14 mouse cellular contexts compared by ENCODE assay signal in genomic region chrX:21651508-21652297, GRCm38 (mm10).
DNase-seq lines count a peak whose midpoint lies in the region; ATAC-seq and TF ChIP-seq lines count a peak whose summit lies in the region.
"Had no signal": no experiment of that assay in that cellular context is flagged by ENCODE, and none has a peak within 500 bp of the region (broad histone marks: within the 10 kb centered on the region; RNA-seq: fewer than 3 reads in every experiment).

No protein-coding gene starts in this region.

- no peak for TF ChIP-seq CTCF in midbrain, postnatal 0 days (IDR thresholded peaks at IDR 0.05)

- 62% methylated on average over 7 of the region's 7 CpGs for WGBS in kidney, embryonic 14.5 days
- WGBS in embryonic facial prominence, embryonic 15.5 days, result 64% methylated on average over 7 of the region's 7 CpGs
- 90% methylated on average over 7 of the region's 7 CpGs for WGBS in forebrain, embryonic 11.5 days
- WGBS in midbrain, postnatal 0 days, result 86% methylated on average over 7 of the region's 7 CpGs

- no peaks in the 10 kb centered on the region for H3K27me3 ChIP-seq in kidney, embryonic 14.5 days (ENCODE audit: control insufficient read depth, insufficient read depth, low read length)
- no peaks in the 10 kb centered on the region for H3K27me3 ChIP-seq in embryonic facial prominence, embryonic 15.5 days
- no peaks in the 10 kb centered on the region for H3K27me3 ChIP-seq in forebrain, embryonic 11.5 days (ENCODE audit: control insufficient read depth, insufficient read depth, low read length)
- no peaks in the 10 kb centered on the region for H3K27me3 ChIP-seq in midbrain, postnatal 0 days (ENCODE audit: insufficient read depth, low read length)
- H3K27me3 ChIP-seq: forebrain, embryonic 15.5 days; liver, embryonic 15.5 days; megakaryocyte, embryonic 14.5 days had no signal

- H3K4me1 ChIP-seq in kidney, embryonic 14.5 days (ENCODE audit: control insufficient read depth, insufficient read depth, low read length), result no peaks in the 10 kb centered on the region
- H3K4me1 ChIP-seq in embryonic facial prominence, embryonic 15.5 days, result no peaks in the 10 kb centered on the region
- no peaks in the 10 kb centered on the region for H3K4me1 ChIP-seq in forebrain, embryonic 11.5 days (replicated peaks; ENCODE audit: control insufficient read depth, insufficient read depth, low read length)
- no peaks in the 10 kb centered on the region for H3K4me1 ChIP-seq in midbrain, postnatal 0 days (ENCODE audit: insufficient read depth, low read length)
- H3K4me1 ChIP-seq: forebrain, embryonic 15.5 days; liver, embryonic 15.5 days; megakaryocyte, embryonic 14.5 days had no signal

- peak; percentile 43; the same call in 1 of the 2 replicates for ATAC-seq in kidney, embryonic 14.5 days (ENCODE audit: low FRiP score, low TSS enrichment)
- ATAC-seq in embryonic facial prominence, embryonic 15.5 days (ENCODE audit: insufficient number of reproducible peaks, low FRiP score, low TSS enrichment, low read depth), result peak; percentile 65; the same call in 1 of the 2 replicates
- ATAC-seq in forebrain, embryonic 11.5 days (replicated peaks; ENCODE audit: low FRiP score), result no peak
- no peak for ATAC-seq in midbrain, postnatal 0 days (ENCODE audit: low FRiP score)
- ATAC-seq: forebrain, embryonic 15.5 days had no signal

- no peaks in the 10 kb centered on the region for H3K36me3 ChIP-seq in kidney, embryonic 14.5 days (ENCODE audit: control insufficient read depth, insufficient read depth, low read length)
- no peaks in the 10 kb centered on the region for H3K36me3 ChIP-seq in embryonic facial prominence, embryonic 15.5 days
- H3K36me3 ChIP-seq in forebrain, embryonic 11.5 days (ENCODE audit: control insufficient read depth, insufficient read depth, low read length), result no peaks in the 10 kb centered on the region
- H3K36me3 ChIP-seq in midbrain, postnatal 0 days (ENCODE audit: insufficient read depth, low read length), result no peaks in the 10 kb centered on the region
- H3K36me3 ChIP-seq: forebrain, embryonic 15.5 days; liver, embryonic 15.5 days had no signal

- no peak overlapping the region for H3K9ac ChIP-seq in kidney, embryonic 14.5 days (ENCODE audit: low read depth, low read length)
- no peak overlapping the region for H3K9ac ChIP-seq in embryonic facial prominence, embryonic 15.5 days
- H3K9ac ChIP-seq in forebrain, embryonic 11.5 days (ENCODE audit: low read length), result no peak overlapping the region
- no peak overlapping the region for H3K9ac ChIP-seq in midbrain, postnatal 0 days (replicated peaks; ENCODE audit: low read length, poor library complexity, severe bottlenecking)
- H3K9ac ChIP-seq: forebrain, embryonic 15.5 days; hindbrain, embryonic 14.5 days; liver, embryonic 15.5 days had no signal

- H3K4me3 ChIP-seq in kidney, embryonic 14.5 days (ENCODE audit: low read length), result no peak overlapping the region
- no peak overlapping the region for H3K4me3 ChIP-seq in embryonic facial prominence, embryonic 15.5 days (replicated peaks)
- H3K4me3 ChIP-seq in forebrain, embryonic 11.5 days (ENCODE audit: low read depth, low read length), result no peak overlapping the region
- H3K4me3 ChIP-seq in midbrain, postnatal 0 days (ENCODE audit: low read depth, low read length), result no peak overlapping the region
- H3K4me3 ChIP-seq: forebrain, embryonic 15.5 days; liver, embryonic 15.5 days; megakaryocyte, embryonic 14.5 days had no signal

- intact Hi-C loops in heart, postnatal 25 days (cut with DNase I), result no loop called here

- H3K27ac ChIP-seq in kidney, embryonic 14.5 days (ENCODE audit: low read depth, low read length), result no peak overlapping the region
- no peak overlapping the region for H3K27ac ChIP-seq in embryonic facial prominence, embryonic 15.5 days (replicated peaks)
- H3K27ac ChIP-seq in forebrain, embryonic 11.5 days (ENCODE audit: low read depth, low read length), result no peak overlapping the region
- no peak overlapping the region for H3K27ac ChIP-seq in midbrain, postnatal 0 days (ENCODE audit: low read depth, low read length)
- H3K27ac ChIP-seq: forebrain, embryonic 15.5 days; hindbrain, embryonic 14.5 days; liver, embryonic 15.5 days had no signal

- H3K4me2 ChIP-seq in kidney, embryonic 14.5 days (replicated peaks; ENCODE audit: low read depth, low read length), result no peak overlapping the region
- no peak overlapping the region for H3K4me2 ChIP-seq in embryonic facial prominence, embryonic 15.5 days (replicated peaks)
- H3K4me2 ChIP-seq in forebrain, embryonic 11.5 days (ENCODE audit: low read depth, low read length, severe bottlenecking), result no peak overlapping the region
- H3K4me2 ChIP-seq in midbrain, postnatal 0 days (ENCODE audit: low read depth, low read length, poor library complexity, severe bottlenecking), result no peak overlapping the region
- H3K4me2 ChIP-seq: forebrain, embryonic 15.5 days; hindbrain, embryonic 14.5 days; liver, embryonic 15.5 days had no signal

- H3K9me3 ChIP-seq in kidney, embryonic 14.5 days (ENCODE audit: control insufficient read depth, low read length), result no peaks in the 10 kb centered on the region
- no peaks in the 10 kb centered on the region for H3K9me3 ChIP-seq in embryonic facial prominence, embryonic 15.5 days (replicated peaks)
- no peaks in the 10 kb centered on the region for H3K9me3 ChIP-seq in forebrain, embryonic 11.5 days (ENCODE audit: control insufficient read depth, low read length)
- no peaks in the 10 kb centered on the region for H3K9me3 ChIP-seq in midbrain, postnatal 0 days (ENCODE audit: low read length)
- H3K9me3 ChIP-seq: forebrain, embryonic 15.5 days; liver, embryonic 15.5 days; megakaryocyte, embryonic 14.5 days had no signal

- DNase-seq in kidney, adult 18-20 months, result no peak
- peak; percentile 44 for DNase-seq in 416B (ENCODE audit: low read depth)
- peak; percentile 4 for DNase-seq in heart, postnatal 25 days (ENCODE audit: low spot score)
- no peak for DNase-seq in forebrain, embryonic 11.5 days (ENCODE audit: low spot score)
- DNase-seq in midbrain, postnatal 0 days (ENCODE audit: low spot score), result no peak
- DNase-seq: cerebellum, adult 2 months; kidney, adult 11 months; thymus, adult 2 months had no signal

Comparison
In these comparisons a context has a peak if more than half of its experiments do, and no peak if none do; other contexts are left out.
1. ATAC-seq: peak in kidney, embryonic 14.5 days (single experiment) and embryonic facial prominence, embryonic 15.5 days (single experiment); none in forebrain, embryonic 11.5 days (single experiment) and midbrain, postnatal 0 days (single experiment).
2. DNase-seq: peak in 416B (single experiment) and heart, postnatal 25 days (single experiment); none in kidney, adult 18-20 months (single experiment), forebrain, embryonic 11.5 days (single experiment) and midbrain, postnatal 0 days (single experiment).